Mouse (Mus musculus): ENCODE results near the gene Mxi1. TPM values are rescaled to one million over a fixed set of nuclear protein-coding genes. Genes with fewer than 3 reads are reported as not detected.
"Not testable (repeated sequence)": the region's sequence is repeated elsewhere in the genome, so short reads cannot be mapped to it uniquely, and the experiment has no call there.

The Mxi1 gene
- polyA plus RNA-seq, 1 experiment = 10.9 TPM

GRCm38 (mm10) chr19:53390495-53391007 is 80.2 kb downstream of the Mxi1 start, which contains the start of gene Smndc1:
Gene Smndc1 (minus strand): TSS chr19:53390578.
- Histone ChIP-seq H3K27ac (ENCODE audit: insufficient read depth, low read length) (peak within 1 kb of the TSS; percentile 92), H3K4me3 (ENCODE audit: extremely low read depth, insufficient read depth, insufficient read length) (peak within 1 kb of the TSS; percentile 82), H3K27me3 (ENCODE audit: control insufficient read depth, insufficient read depth, low read length) (no peaks in the 10 kb centered on the region), H3K4me1 (ENCODE audit: control insufficient read depth, insufficient read depth, insufficient read length) (peaks cover 8% of the 10 kb centered on the region; the same call in 1 of the 2 replicates), H3K36me3 (ENCODE audit: control insufficient read depth, insufficient read depth, low read length) (peaks cover 10% of the 10 kb centered on the region)
- TF ChIP-seq POLR2A (IDR thresholded peaks at IDR 0.05; ENCODE audit: low read depth, low read length) (peak; percentile 65), CTCF (IDR thresholded peaks at IDR 0.05; ENCODE audit: extremely low read depth, insufficient read depth, insufficient read length, insufficient replicate concordance) (no peak)
- peak; percentile 99 to 100 for DNase-seq (ENCODE audit: low read depth in 1 of 2, low spot score in 2 of 2)
- under 1% methylated on average over 48 of the region's 48 CpGs for WGBS

GRCm38 (mm10) chr19:53391386-53391785 is 81.1 kb downstream of the Mxi1 start:
- TF ChIP-seq POLR2A (IDR thresholded peaks at IDR 0.05; ENCODE audit: low read depth, low read length) (no peak), CTCF (IDR thresholded peaks at IDR 0.05; ENCODE audit: extremely low read depth, insufficient read depth, insufficient read length, insufficient replicate concordance) (no peak)
- Histone ChIP-seq H3K4me1 (ENCODE audit: control insufficient read depth, insufficient read depth, insufficient read length) (peaks cover 10% of the 10 kb centered on the region; the same call in 1 of the 2 replicates), H3K4me3 (ENCODE audit: extremely low read depth, insufficient read depth, insufficient read length) (peak overlapping the region; percentile 81; the same call in 1 of the 2 replicates), H3K27me3 (ENCODE audit: control insufficient read depth, insufficient read depth, low read length) (no peaks in the 10 kb centered on the region), H3K27ac (ENCODE audit: insufficient read depth, low read length) (no peak overlapping the region; the same call in 1 of the 2 replicates), H3K36me3 (ENCODE audit: control insufficient read depth, insufficient read depth, low read length) (peaks cover 8% of the 10 kb centered on the region)
- no peak for DNase-seq (ENCODE audit: low read depth in 1 of 2, low spot score in 2 of 2)
- 48% methylated on average over 8 of the region's 8 CpGs for WGBS

GRCm38 (mm10) chr19:53391787-53392186 is 81.5 kb downstream of the Mxi1 start:
- WGBS = 90% methylated on average over 5 of the region's 5 CpGs
- Histone ChIP-seq H3K27ac (ENCODE audit: insufficient read depth, low read length) (no peak overlapping the region), H3K27me3 (ENCODE audit: control insufficient read depth, insufficient read depth, low read length) (no peaks in the 10 kb centered on the region), H3K4me1 (ENCODE audit: control insufficient read depth, insufficient read depth, insufficient read length) (peaks cover 10% of the 10 kb centered on the region; the same call in 1 of the 2 replicates), H3K36me3 (ENCODE audit: control insufficient read depth, insufficient read depth, low read length) (peaks cover 7% of the 10 kb centered on the region), H3K4me3 (ENCODE audit: extremely low read depth, insufficient read depth, insufficient read length) (no peak overlapping the region)
- no peak for TF ChIP-seq POLR2A (IDR thresholded peaks at IDR 0.05; ENCODE audit: low read depth, low read length)
- no peak for TF ChIP-seq CTCF (IDR thresholded peaks at IDR 0.05; ENCODE audit: extremely low read depth, insufficient read depth, insufficient read length, insufficient replicate concordance)
- DNase-seq (ENCODE audit: low read depth in 1 of 2, low spot score in 2 of 2) = no peak

GRCm38 (mm10) chr19:53392781-53393343 is 82.5 kb downstream of the Mxi1 start:
- Histone ChIP-seq H3K36me3 (ENCODE audit: control insufficient read depth, insufficient read depth, low read length) (peaks cover 4% of the 10 kb centered on the region), H3K27ac (ENCODE audit: insufficient read depth, low read length) (no peak overlapping the region), H3K4me3 (ENCODE audit: extremely low read depth, insufficient read depth, insufficient read length) (no peak overlapping the region), H3K27me3 (ENCODE audit: control insufficient read depth, insufficient read depth, low read length) (no peaks in the 10 kb centered on the region), H3K4me1 (ENCODE audit: control insufficient read depth, insufficient read depth, insufficient read length) (peaks cover 9% of the 10 kb centered on the region; the same call in 1 of the 2 replicates)
- TF ChIP-seq POLR2A (IDR thresholded peaks at IDR 0.05; ENCODE audit: low read depth, low read length) = no peak
- no peak for TF ChIP-seq CTCF (IDR thresholded peaks at IDR 0.05; ENCODE audit: extremely low read depth, insufficient read depth, insufficient read length, insufficient replicate concordance)
- DNase-seq (ENCODE audit: low read depth in 1 of 2, low spot score in 2 of 2) = no peak
- 54% methylated on average over 8 of the region's 8 CpGs for WGBS

GRCm38 (mm10) chr19:53393646-53394045 is 83.3 kb downstream of the Mxi1 start:
- H3K27ac ChIP-seq (ENCODE audit: insufficient read depth, low read length) = no peak overlapping the region
- no peak for DNase-seq (ENCODE audit: low read depth in 1 of 2, low spot score in 2 of 2)
- no peak for TF ChIP-seq POLR2A (IDR thresholded peaks at IDR 0.05; ENCODE audit: low read depth, low read length)
- no peak for TF ChIP-seq CTCF (IDR thresholded peaks at IDR 0.05; ENCODE audit: extremely low read depth, insufficient read depth, insufficient read length, insufficient replicate concordance)
- no peaks in the 10 kb centered on the region for H3K36me3 ChIP-seq (ENCODE audit: control insufficient read depth, insufficient read depth, low read length)
- H3K27me3 ChIP-seq (ENCODE audit: control insufficient read depth, insufficient read depth, low read length) = no peaks in the 10 kb centered on the region
- no peak overlapping the region for H3K4me3 ChIP-seq (ENCODE audit: extremely low read depth, insufficient read depth, insufficient read length)
- peaks cover 9% of the 10 kb centered on the region; the same call in 1 of the 2 replicates for H3K4me1 ChIP-seq (ENCODE audit: control insufficient read depth, insufficient read depth, insufficient read length)

- Histone ChIP-seq H3K27me3 (ENCODE audit: control insufficient read depth, insufficient read depth, low read length) (no peaks in the 10 kb centered on the region), H3K27ac (ENCODE audit: insufficient read depth, low read length) (no peak overlapping the region), H3K36me3 (ENCODE audit: control insufficient read depth, insufficient read depth, low read length) (no peaks in the 10 kb centered on the region), H3K4me3 (ENCODE audit: extremely low read depth, insufficient read depth, insufficient read length) (no peak overlapping the region), H3K4me1 (ENCODE audit: control insufficient read depth, insufficient read depth, insufficient read length) (peaks cover 9% of the 10 kb centered on the region; the same call in 1 of the 2 replicates)
- WGBS = 11% methylated on average over 7 of the region's 7 CpGs
- no peak for TF ChIP-seq POLR2A (IDR thresholded peaks at IDR 0.05; ENCODE audit: low read depth, low read length)
- no peak for TF ChIP-seq CTCF (IDR thresholded peaks at IDR 0.05; ENCODE audit: extremely low read depth, insufficient read depth, insufficient read length, insufficient replicate concordance)
- peak in 1 of 2 experiments; percentile 45 for DNase-seq (ENCODE audit: low read depth in 1 of 2, low spot score in 2 of 2)
Measured at GRCm38 (mm10) chr19:53394552-53394951, 84.2 kb downstream of the Mxi1 start.

- H3K4me1 ChIP-seq (ENCODE audit: control insufficient read depth, insufficient read depth, insufficient read length); DNase-seq (ENCODE audit: low read depth in 1 of 2, low spot score in 2 of 2): not testable (repeated sequence)
- 71% methylated on average over 3 of the region's 3 CpGs for WGBS
Measured at GRCm38 (mm10) chr19:53394956-53395355, 84.6 kb downstream of the Mxi1 start.

GRCm38 (mm10) chr19:53395805-53396204 is 85.5 kb downstream of the Mxi1 start:
- H3K36me3 ChIP-seq (ENCODE audit: control insufficient read depth, insufficient read depth, low read length); H3K4me1 ChIP-seq (ENCODE audit: control insufficient read depth, insufficient read depth, insufficient read length); DNase-seq (ENCODE audit: low read depth in 1 of 2, low spot score in 2 of 2); H3K27ac ChIP-seq (ENCODE audit: insufficient read depth, low read length); H3K4me3 ChIP-seq (ENCODE audit: extremely low read depth, insufficient read depth, insufficient read length); H3K27me3 ChIP-seq (ENCODE audit: control insufficient read depth, insufficient read depth, low read length): not testable (repeated sequence)
- 28% methylated on average over 5 of the region's 5 CpGs for WGBS

More at GRCm38 (mm10) chr19:53394956-53395355, 84.6 kb downstream of the Mxi1 start:
- not testable (repeated sequence) for H3K27ac ChIP-seq (ENCODE audit: insufficient read depth, low read length); H3K4me3 ChIP-seq (ENCODE audit: extremely low read depth, insufficient read depth, insufficient read length); H3K27me3 ChIP-seq (ENCODE audit: control insufficient read depth, insufficient read depth, low read length); H3K36me3 ChIP-seq (ENCODE audit: control insufficient read depth, insufficient read depth, low read length)

Data from spleen, adult 2 months (tissue).